Mouse (Mus musculus): ENCODE results near the gene Leng9.

Leng9 gene

DNA sequence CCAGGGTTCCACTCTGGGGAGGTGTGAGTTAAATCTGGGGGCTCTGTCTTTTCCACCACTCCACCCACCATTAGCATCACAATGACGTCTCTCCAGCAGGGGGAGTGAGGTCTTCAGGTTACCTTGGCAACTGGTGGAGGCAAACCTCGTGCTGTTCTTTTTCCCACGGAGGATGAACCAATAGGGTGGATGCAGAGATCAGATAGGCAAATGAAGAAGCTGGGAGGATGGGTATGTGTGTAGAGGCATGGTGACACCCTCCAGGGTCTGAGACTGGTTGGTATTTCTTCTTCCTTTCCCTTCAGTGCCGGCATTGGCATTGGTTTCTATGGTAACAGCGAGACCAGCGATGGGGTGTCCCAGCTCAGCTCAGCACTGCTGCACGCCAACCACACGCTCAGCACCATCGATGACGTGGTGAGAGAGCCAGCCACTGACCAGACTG is 25.8 kb downstream of the Leng9 start:
- DNase-seq (ENCODE audit: low spot score in 2 of 2), result peak in 1 of 2 experiments; percentile 35

DNA sequence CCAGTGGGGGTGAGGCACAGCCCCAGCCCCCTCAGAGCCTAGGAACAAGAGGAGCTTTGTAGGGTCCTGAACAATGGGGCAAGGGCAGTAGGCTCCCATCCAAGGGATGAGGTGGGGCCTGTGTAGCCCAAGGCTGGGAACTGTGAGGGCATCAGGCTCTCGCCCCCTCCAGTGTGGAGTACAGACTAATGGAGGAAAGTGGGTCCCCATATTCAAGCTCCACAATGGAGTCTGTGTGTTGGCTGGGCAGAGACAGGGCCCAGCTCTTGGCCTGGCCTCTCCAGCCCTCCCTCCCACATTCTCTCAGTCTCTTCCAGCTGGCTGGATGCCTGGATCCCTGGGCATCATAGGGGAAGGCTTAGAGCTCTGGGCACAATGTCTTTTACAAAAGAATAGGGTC is 26.4 kb downstream of the Leng9 start:
- no peak for DNase-seq (ENCODE audit: low spot score in 2 of 2)

DNA sequence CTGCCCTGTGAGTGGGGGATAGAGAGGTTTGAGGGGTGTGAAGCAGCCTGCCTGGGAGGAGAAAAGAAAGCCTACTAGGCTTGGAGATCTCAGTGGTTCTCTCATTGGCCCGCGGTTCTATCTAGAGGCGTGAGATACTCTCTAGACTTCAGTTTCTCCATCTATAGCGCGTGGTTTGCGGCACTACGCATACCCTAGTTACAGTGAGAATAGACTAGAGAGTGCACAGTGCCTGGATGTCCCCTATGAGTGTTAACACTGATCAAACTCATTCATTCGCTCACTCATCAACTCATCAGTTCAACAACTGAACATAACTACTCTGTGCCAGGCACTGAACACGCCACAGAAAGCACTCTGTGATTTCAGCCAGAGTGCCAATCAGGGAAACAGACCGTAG is 27.4 kb downstream of the Leng9 start:
- no peak for DNase-seq (ENCODE audit: low spot score in 2 of 2)

DNA sequence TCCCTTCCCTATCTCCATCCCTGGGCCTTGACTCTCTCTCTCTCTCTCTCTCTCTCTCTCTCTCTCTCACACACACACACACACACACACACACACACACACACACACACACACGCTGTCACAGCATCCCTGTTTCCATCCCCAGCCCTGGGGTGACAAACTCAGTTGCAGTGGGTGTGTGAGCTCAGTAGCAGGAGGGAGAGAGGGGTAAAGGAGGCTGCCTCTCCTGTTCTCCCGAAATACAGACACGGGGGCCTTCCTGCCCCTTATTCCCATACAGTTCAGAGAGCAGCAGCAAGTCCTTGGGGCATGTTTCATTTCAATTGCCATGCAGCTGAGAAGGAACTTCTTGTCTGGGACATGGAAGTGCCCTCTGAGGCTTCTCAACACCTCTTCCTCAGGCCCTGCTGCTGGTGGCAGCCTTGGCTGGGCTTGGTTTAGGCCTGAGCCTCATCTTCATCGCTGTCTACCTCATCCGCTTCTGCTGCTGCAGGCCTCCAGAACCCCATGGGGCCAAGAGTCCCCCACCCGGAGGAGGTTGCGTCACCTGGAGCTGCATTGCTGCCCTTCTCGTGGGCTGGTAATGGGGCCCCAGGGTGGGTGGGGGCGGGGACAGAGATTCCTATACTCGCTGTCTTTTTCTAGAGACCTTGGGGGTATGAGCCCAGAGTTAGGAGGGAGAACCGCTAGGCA is 28.0 kb downstream of the Leng9 start:
- no peak for DNase-seq (ENCODE audit: low spot score in 2 of 2)

DNA sequence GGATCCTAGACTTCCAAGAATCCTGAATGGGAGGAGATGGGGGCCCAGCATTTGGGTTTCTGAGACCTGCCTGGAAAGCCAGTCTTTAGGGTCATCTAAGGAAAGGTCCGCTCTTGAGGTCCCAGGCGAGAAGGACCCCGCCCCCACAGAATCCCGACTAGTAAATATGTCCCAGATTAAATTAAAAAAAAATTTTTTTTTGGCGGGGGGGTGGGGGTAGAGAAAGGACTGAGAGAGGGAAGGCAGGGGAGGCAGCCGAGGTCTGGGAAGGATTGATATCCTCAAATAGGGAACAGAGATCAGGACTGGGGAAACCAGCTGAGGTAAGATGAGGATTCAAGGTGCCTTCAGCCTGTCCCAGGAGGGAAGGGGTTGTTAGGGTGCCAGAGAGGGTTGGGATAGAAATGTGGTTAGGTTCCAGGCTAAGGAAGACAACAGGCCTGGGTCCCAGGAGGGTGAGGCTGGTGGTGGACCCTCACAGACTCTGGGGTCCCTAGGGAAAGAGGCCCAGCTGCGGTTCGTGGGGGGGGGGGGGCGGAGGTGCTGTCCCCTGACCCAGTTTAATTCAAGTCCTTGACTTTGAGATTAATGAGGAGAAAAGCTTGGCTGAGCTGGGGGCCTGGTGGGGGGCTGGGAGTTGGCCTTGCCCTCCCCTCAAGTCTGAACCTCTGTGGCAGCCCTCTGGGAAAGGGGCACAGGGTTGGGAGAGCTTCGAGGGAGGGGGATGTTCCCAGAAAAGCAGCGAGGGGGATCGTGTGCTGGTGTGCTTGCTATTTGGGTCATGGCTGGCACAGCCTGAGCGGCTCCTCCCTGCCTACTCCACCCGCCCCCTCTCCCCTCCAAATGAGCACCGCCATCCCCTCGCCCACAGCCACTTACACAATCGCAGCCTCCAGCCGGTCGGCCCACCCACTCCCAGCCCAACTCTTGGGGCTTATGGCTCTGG is 29.9 kb downstream of the Leng9 start:
- no peak for DNase-seq (ENCODE audit: low spot score in 2 of 2)

DNA sequence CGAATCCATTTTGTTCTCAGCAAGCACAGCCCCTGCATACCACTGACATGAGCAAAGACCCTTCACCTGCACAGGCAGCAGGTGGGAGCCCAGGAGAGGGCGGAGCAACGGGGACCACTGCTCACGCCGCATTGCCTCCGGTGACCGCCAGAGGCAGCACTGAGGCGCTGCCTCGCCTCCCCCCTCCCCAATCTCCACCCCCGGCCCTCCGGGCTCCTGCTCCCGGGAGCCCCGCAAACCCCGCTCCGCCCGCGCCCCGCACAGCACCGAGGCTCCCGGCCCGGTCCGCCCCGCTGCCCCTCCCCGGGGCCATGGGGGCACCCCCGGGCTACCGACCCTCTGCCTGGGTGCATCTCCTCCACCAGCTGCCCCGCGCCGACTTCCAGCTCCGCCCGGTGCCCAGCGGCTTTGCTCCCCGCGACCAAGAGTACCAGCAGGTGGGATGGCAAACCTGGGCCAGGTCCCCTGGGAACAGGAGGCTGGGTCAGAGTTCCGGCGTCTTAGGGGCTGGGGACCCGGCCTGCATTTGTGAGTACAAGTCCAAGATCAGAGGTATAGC is 30.8 kb downstream of the Leng9 start, which contains the start of gene Ttyh1:
Ttyh1 (plus strand) TSS at position 65 of the 559 bp plus-strand sequence.
- peak in 1 of 2 experiments; percentile 47 for DNase-seq (ENCODE audit: low spot score in 2 of 2)

DNA sequence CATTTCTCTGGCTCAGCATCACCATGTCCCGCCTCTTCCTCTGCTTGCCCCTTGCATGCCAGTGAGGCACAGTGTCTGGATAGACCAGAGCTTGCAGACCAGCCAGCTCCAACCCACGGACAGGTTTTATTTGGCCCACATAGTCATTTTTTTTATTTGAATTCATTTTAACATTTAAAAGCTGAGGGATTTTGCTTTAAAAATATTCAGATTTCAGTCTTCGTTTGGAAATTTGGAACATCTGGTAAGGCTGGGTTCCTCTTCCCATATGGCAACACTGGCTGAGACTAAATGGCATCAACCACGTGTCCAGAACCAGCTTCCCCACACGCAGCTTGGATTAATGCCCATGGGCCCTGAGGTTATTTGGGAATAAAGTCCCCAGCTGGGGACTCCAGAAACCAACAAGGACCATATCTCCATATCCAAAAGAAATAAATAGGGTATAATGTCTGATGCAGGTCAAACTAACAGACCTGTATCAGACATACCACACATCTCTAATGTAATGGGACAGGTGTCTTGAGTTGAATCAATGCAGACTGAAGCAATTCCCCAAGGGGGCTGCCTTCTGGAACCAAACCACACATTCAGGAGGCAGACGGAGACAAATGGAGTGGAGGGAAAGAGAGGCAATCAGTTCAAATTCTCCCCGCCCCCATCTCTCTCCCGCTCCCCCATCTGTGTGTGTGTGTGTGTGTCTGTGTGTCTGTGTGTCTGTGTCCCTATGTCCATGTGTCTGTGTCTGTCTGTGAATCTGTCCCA is 32.9 kb downstream of the Leng9 start:
- DNase-seq (ENCODE audit: low spot score in 2 of 2), result no peak

DNA sequence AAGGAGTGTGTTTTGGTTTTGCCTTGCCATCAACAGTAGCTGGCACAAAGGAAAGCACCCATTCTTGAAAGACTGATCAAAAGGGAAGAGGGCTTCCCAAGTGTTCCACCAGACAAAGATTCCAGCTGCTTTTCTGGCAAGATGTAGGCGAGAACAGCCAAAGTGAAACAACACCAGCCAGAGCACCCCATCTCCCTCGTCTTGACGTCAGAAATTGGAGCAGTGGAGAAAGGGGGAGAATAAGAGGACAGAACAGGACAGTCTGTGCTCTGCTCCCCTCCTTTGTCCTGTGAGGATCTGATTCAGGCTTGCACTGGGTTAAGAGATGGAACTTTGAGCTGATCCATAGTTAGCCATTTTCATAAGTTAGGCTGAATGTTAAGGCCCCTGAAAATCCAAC is 38.4 kb downstream of the Leng9 start:
- no peak for DNase-seq (ENCODE audit: low spot score in 2 of 2)

DNA sequence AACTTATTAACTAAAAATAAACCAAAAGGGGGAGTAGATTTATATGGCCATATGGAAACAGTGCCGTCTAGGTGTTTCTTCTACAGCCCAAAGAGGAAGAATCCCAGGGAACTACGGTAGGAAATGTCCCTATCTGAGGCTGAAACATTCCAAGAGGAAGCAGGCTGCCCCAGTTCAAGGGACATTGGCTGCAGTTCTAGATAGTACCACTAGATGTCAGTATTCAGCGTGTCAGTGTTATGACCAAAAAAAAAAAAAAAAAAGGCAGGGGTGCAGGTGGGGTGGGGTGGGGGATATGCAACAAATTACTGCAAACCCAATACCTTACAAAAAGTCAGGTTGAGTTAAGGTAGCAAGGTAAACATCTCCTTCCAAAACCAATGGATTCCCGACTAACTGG is 46.8 kb downstream of the Leng9 start:
- peak in 1 of 2 experiments; percentile 45 for DNase-seq (ENCODE audit: low spot score in 2 of 2)

DNA sequence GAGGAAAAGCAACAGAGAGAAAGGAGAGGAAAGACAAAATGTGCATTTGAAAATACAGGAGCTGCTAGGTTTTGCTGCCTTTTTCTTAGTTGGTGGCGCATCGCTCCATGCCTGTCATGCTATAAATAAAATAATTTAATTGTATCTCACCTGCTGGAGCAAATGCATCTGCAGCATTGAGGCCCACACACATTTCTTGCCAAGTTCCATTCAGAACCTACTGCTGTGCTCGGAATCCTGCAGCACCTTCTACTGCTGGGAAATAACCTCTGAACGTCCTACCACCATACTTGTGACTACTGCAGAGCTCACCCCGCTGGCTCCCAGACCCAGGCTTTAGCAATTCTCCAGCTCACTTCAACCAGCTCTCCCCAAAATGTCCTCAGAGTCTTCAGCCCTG is 49.0 kb downstream of the Leng9 start:
- no peak for DNase-seq (ENCODE audit: low spot score in 2 of 2)

DNA sequence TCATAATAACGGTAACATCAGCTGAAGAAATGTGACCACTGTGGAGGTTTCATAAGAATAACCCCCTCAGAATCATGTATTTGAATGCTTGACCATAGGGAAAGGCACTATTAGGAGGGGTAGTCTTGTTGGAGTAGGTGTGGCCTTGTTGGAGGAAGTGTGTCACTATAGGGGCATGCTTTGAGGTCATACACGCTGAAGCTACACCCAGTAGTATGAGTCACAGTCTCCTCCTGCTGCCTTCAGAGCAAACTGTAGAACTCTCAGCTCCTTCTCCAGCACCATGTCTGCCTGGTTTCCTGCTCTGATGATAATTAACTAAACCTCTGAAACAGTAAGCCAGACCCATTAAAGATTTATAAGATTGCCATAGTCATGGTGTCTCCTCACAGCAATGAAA is 51.3 kb downstream of the Leng9 start:
- no peak for DNase-seq (ENCODE audit: low spot score in 2 of 2)

DNA sequence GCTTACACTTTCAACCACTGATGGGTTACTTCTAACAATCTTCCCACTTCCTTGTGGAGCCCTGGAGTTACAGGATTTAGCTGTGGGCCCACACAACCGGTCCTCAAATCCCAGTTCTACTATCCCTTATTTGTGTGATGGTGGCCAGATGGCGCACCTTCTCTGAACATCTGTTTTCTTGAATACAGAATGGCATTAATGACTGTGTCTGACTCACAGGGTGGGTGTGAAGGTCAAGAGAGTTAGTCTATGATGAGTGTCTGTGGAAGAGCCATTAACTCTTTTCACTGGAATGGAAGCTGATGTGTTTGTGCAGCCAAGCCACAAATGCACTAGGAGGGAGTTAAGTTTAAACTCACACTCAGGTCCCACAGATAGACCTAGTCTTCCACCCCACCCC is 51.9 kb downstream of the Leng9 start:
- no peak for DNase-seq (ENCODE audit: low spot score in 2 of 2)

Data from thymus, postnatal 10 days (tissue).